ENCODE assay signal across 9 mouse cellular contexts in the genomic region with DNA sequence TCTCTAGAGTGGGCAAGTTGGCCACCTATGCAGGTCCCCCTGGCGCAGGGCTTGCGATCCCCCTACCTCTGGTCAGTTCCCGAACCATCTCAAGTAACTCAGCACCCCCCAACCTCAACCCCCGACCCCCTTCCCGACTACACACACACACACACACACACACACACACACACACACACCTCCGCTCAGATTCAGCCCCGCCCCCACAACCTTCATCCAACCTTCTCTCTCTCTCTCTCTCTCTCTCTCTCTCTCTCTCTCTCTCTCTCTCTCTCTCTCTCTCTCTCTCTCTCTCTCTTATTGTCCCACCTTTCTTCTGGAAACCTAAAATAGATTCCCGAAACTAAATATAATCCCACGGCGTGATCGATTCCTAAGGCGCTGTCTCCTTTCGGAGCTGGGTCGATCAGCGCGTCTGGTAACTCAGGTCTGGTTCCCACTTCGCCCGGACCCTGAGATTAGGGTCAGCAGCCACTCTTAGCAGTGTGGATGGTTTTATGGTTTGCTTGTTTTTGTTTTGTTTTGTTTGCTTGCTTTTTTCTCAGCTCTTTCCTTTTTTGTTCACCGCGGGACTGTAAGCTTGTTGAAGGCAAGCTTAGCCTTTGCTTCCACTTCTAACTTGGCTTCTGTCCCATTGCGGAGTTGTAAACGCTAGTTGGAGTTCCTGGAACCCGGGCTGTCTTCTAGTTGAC. TPM values are rescaled to one million over a fixed set of nuclear protein-coding genes. Genes with fewer than 3 reads are reported as not detected.
DNase-seq lines count a peak whose midpoint lies in the region; ATAC-seq and TF ChIP-seq lines count a peak whose summit lies in the region.
"Had no signal": no experiment of that assay in that cellular context is flagged by ENCODE, and none has a peak within 500 bp of the region (broad histone marks: within the 10 kb centered on the region; RNA-seq: fewer than 3 reads in every experiment).

No protein-coding gene starts in this region.

- no peak overlapping the region for H3K4me3 ChIP-seq in heart, adult 2 months
- peak overlapping the region; percentile 28 to 56; a peak in 3 of 4 replicates for H3K4me3 ChIP-seq in ES-E14 (ENCODE audit: insufficient read depth in 1 of 2, low read depth in 1 of 2, low read length in 2 of 2, poor library complexity in 1 of 2, severe bottlenecking in 1 of 2)
- H3K4me3 ChIP-seq in forebrain, embryonic 13.5 days = peak overlapping the region; percentile 52
- H3K4me3 ChIP-seq in liver, embryonic 15.5 days (replicated peaks) = no peak overlapping the region
- H3K4me3 ChIP-seq: myocyte had no signal

- H3K36me3 ChIP-seq in heart, adult 2 months (ENCODE audit: control insufficient read depth, insufficient read depth, low read length) = no peaks in the 10 kb centered on the region
- no peaks in the 10 kb centered on the region for H3K36me3 ChIP-seq in ES-E14 (ENCODE audit: control insufficient read depth, insufficient read depth, low read length, poor library complexity, severe bottlenecking)
- no peaks in the 10 kb centered on the region for H3K36me3 ChIP-seq in forebrain, embryonic 13.5 days (ENCODE audit: poor library complexity, severe bottlenecking)
- no peaks in the 10 kb centered on the region for H3K36me3 ChIP-seq in liver, embryonic 15.5 days (replicated peaks)

- peak; percentile 0; the same call in 1 of the 2 replicates for ATAC-seq in forebrain, embryonic 13.5 days
- ATAC-seq in liver, embryonic 15.5 days (ENCODE audit: insufficient read depth) = no peak

- peak overlapping the region; percentile 72 for H3K4me2 ChIP-seq in forebrain, embryonic 13.5 days
- peak overlapping the region; percentile 42 for H3K4me2 ChIP-seq in liver, embryonic 15.5 days

- peak; percentile 39 for DNase-seq in heart, adult 11 months
- DNase-seq in heart, adult 2 months = no peak
- DNase-seq in ES-E14 (ENCODE audit: low read depth, low spot score) (no peak), adipocyte (ENCODE audit: low spot score) (no peak)
- no peak for DNase-seq in urinary bladder, adult 2 months (ENCODE audit: low spot score)
- no peak for DNase-seq in layer of hippocampus, postnatal 36 days

- no peak overlapping the region for H3K9ac ChIP-seq in heart, adult 2 months (ENCODE audit: low read depth, low read length)
- no peak overlapping the region for H3K9ac ChIP-seq in ES-E14 (ENCODE audit: insufficient read depth, low read depth, low read length, poor library complexity, severe bottlenecking)
- H3K9ac ChIP-seq in forebrain, embryonic 13.5 days = peak overlapping the region; percentile 67
- H3K9ac ChIP-seq in liver, embryonic 15.5 days = no peak overlapping the region

- TF ChIP-seq CTCF in heart, adult 2 months (IDR thresholded peaks at IDR 0.05) = no peak

- intact Hi-C loops in heart, adult 2 months (cut with DNase I) = no loop called here

- TF ChIP-seq EP300 in heart, adult 2 months (IDR thresholded peaks at IDR 0.05; ENCODE audit: insufficient read depth, low read depth, low read length) = no peak

- H3K27ac ChIP-seq in heart, adult 2 months = no peak overlapping the region
- H3K27ac ChIP-seq in ES-E14 (ENCODE audit: insufficient read depth, low read depth, low read length, poor library complexity, severe bottlenecking) = no peak overlapping the region
- H3K27ac ChIP-seq in forebrain, embryonic 13.5 days = peak overlapping the region; percentile 95
- H3K27ac ChIP-seq in liver, embryonic 15.5 days (replicated peaks) = no peak overlapping the region

- peaks cover 26% of the 10 kb centered on the region for H3K27me3 ChIP-seq in heart, adult 2 months (ENCODE audit: control insufficient read depth, insufficient read depth, low read length)
- peaks cover 77% of the 10 kb centered on the region for H3K27me3 ChIP-seq in forebrain, embryonic 13.5 days
- peaks cover 98% of the 10 kb centered on the region for H3K27me3 ChIP-seq in liver, embryonic 15.5 days

- no peaks in the 10 kb centered on the region for H3K79me2 ChIP-seq in heart, adult 2 months (replicated peaks; ENCODE audit: control insufficient read depth, insufficient read depth, low read length)

- TF ChIP-seq POLR2A in heart, adult 2 months (IDR thresholded peaks at IDR 0.05; ENCODE audit: insufficient read depth, low read depth, low read length) = no peak

- 9% methylated on average over 23 of the region's 23 CpGs for WGBS in heart, adult 2 months
- WGBS in forebrain, embryonic 13.5 days = 2% methylated on average over 22 of the region's 23 CpGs
- WGBS in liver, embryonic 15.5 days (ENCODE audit: insufficient replicate concordance) = 2% methylated on average over 23 of the region's 23 CpGs

- in situ Hi-C loops in ES-E14 (cut with MboI; ENCODE audit: low sequenced_read_pairs in 2 of 2, unreplicated experiment in 2 of 2) = no loop called here

- H3K4me1 ChIP-seq in heart, adult 2 months (ENCODE audit: control insufficient read depth, insufficient read depth, low read length) = no peaks in the 10 kb centered on the region; the same call in 1 of the 2 replicates
- peaks cover 0 to 3% of the 10 kb centered on the region in 2 experiments; a peak in 1 of 4 replicates for H3K4me1 ChIP-seq in ES-E14 (ENCODE audit: control insufficient read depth in 2 of 2, insufficient read depth in 2 of 2, low read length in 2 of 2, poor library complexity in 1 of 2)
- H3K4me1 ChIP-seq in forebrain, embryonic 13.5 days = peaks cover 45% of the 10 kb centered on the region
- H3K4me1 ChIP-seq in liver, embryonic 15.5 days (replicated peaks) = peaks cover 26% of the 10 kb centered on the region

- no peaks in the 10 kb centered on the region for H3K9me3 ChIP-seq in ES-E14 (ENCODE audit: control insufficient read depth, insufficient read depth, low read depth, low read length)
- H3K9me3 ChIP-seq in forebrain, embryonic 13.5 days (replicated peaks) = no peaks in the 10 kb centered on the region
- H3K9me3 ChIP-seq in liver, embryonic 15.5 days (replicated peaks) = no peaks in the 10 kb centered on the region

TF ChIP-seq in ES-E14, 5 proteins besides CTCF, POLR2A, EP300 and RAD21:
- TF ChIP-seq ZC3H11A (IDR thresholded peaks at IDR 0.05; ENCODE audit: borderline replicate concordance, low read depth, low read length) = no peak

RNA-seq across cellular contexts. Expression of a gene that starts 7.0 kb away (rescaled TPM):
- 1 to 10 TPM; 3.5 TPM for total RNA-seq in heart, adult 2 months (2021)
- 6.0 and 8.8 TPM in 2 replicates for polyA plus RNA-seq in heart, adult 2 months (2012; rRNA removed)
- total RNA-seq in ES-E14 (2012; rRNA removed) = 0.27 TPM in 1 of 2 replicates, not detected in the other
- 48.9 and 49.9 TPM in 2 replicates for polyA plus RNA-seq in forebrain, embryonic 13.5 days (2015; fragmentation: Nextera tagmentation; extraction: Ambion mirVana)
- polyA plus RNA-seq in liver, embryonic 15.5 days (2015; fragmentation: Nextera tagmentation; extraction: Ambion mirVana) = 51.6 and 54.6 TPM in 2 replicates
- 39.9 and 51.6 TPM in 2 replicates for polyA plus RNA-seq in urinary bladder, adult 2 months (2012; rRNA removed)
- total RNA-seq in layer of hippocampus, postnatal 36 days (2021) = 100 to 1,000 TPM; 285 to 286 TPM

Comparison
In these comparisons a context has a peak if more than half of its experiments do, and no peak if none do; other contexts are left out.
1. H3K4me3 ChIP-seq: peak in ES-E14 (2 of 2) and forebrain, embryonic 13.5 days (single experiment); none in heart, adult 2 months (single experiment) and liver, embryonic 15.5 days (single experiment).